Mouse (Mus musculus) layer of hippocampus, adult 8-10 months (tissue): ENCODE measurements around the gene Gm2897. TPM values are rescaled to one million over a fixed set of nuclear protein-coding genes. Genes with fewer than 3 reads are reported as not detected.
"Not testable (repeated sequence)": the region's sequence is repeated elsewhere in the genome, so short reads cannot be mapped to it uniquely, and the experiment has no call there.

ENCODE experiments used
- DNase-seq, 2 experiments: peaks; one replicate each; pipeline ENCODE4 v3.0.0; 2022; ENCODE audit warnings: low spot score in 2 of 2
- total RNA-seq, 4 experiments: library from RNA; stranded (reverse); gene quantifications; 2 replicates each; pipeline ENCODE4 v1.2.4; 2022

Gm2897 gene
- under 1 TPM; 0.45 to 0.76 (median 0.61) TPM for total RNA-seq

- DNase-seq = not testable (repeated sequence)
These were observed at the start of gene Gm2897 for GRCm38 (mm10) chr14:3048727-3049512. TSS of gene Gm2897 (plus strand) at chr14:3049285.

GRCm38 (mm10) chr14:3029702-3030101 lies 19.4 kb upstream of the Gm2897 start, which contains the start of gene Gm2888:
TSS of gene Gm2888 (plus strand) at chr14:3030002.
- not testable (repeated sequence) for DNase-seq

GRCm38 (mm10) chr14:3049513-3049800 lies 372 bp downstream of the Gm2897 start:
- peak in 1 of 2 experiments; percentile 3 for DNase-seq

- peak in 1 of 2 experiments; percentile 9 for DNase-seq
These were observed 1.0 kb downstream of the Gm2897 start for GRCm38 (mm10) chr14:3050087-3050486.

- DNase-seq = peak; percentile 7 to 17
These were observed 67.0 kb downstream of the Gm2897 start for GRCm38 (mm10) chr14:3116051-3116450.

Other genes with a start within 250 kb of the Gm2897 start
- gene Gm2888, start 19.3 kb upstream of the Gm2897 start, total RNA-seq = not detected
- not detected for gene Gm10340, start 84.7 kb downstream of the Gm2897 start, total RNA-seq
- under 1 TPM in 1 of 4 experiments, not detected in 3; 0.51 TPM for gene Gm5795, start 139.0 kb downstream of the Gm2897 start, total RNA-seq
- 1 to 10 TPM; 4.0 to 6.6 (median 4.6) TPM for gene D830030K20Rik, start 159.2 kb downstream of the Gm2897 start, total RNA-seq